Mouse (Mus musculus): ENCODE measurements around the gene Lrrc42. TPM values are rescaled to one million over a fixed set of nuclear protein-coding genes. Genes with fewer than 3 reads are reported as not detected.

Gene Lrrc42
- total RNA-seq (2015) (11.0 and 13.8 TPM in 2 replicates), total RNA-seq (2017) (6.5 and 7.0 TPM in 2 replicates)

- peak; percentile 87 for ATAC-seq (replicated peaks; ENCODE audit: poor library complexity)
Observed at GRCm38 (mm10) chr4:107253125-107254091, at the start of gene Lrrc42, which contains the start of gene Hspb11. Gene Lrrc42, minus strand, starts transcription at chr4:107253532. Gene Hspb11, plus strand, starts transcription at chr4:107253593.

DNA sequence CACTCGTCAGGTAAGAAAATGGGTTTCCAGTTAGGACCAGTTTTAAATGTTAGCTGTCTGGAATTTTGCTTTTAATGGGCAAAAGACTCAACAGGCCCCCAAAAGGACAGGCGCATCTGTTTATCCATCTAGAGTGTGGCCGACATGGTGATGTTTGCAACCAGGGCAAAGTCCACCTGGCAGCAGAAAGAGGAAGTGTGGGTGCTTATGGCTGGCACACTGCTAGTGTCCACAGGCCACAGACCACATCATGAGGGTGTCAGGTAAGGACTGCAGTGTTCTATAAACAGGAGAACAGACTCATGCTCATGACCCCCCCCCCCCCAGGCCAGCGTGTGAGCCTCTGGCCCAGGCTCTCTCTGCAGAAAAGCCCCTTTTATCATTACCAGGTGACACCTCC, 49.5 kb upstream of the Lrrc42 start:
- peak; percentile 65 for ATAC-seq (replicated peaks; ENCODE audit: poor library complexity)

DNA sequence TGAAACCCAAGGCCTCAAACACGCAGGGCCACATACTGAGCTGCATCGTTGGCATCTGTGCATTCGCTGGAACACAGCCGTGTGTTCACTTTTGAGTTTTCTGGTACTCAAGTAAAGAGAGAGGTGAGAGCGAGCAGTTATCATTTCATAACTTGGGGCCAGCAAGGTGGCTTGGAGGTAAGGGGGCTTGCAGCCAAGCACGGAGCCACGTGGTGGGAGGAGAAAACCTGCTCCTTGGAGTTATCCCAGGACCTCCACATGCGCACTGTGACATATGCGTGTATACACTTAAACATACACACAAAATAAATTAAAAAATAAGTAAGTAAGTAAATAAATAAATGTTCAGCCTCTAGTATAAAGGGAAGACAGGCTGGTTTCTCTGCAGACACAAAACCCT, 48.9 kb upstream of the Lrrc42 start:
- ATAC-seq (replicated peaks; ENCODE audit: poor library complexity) = no peak

DNA sequence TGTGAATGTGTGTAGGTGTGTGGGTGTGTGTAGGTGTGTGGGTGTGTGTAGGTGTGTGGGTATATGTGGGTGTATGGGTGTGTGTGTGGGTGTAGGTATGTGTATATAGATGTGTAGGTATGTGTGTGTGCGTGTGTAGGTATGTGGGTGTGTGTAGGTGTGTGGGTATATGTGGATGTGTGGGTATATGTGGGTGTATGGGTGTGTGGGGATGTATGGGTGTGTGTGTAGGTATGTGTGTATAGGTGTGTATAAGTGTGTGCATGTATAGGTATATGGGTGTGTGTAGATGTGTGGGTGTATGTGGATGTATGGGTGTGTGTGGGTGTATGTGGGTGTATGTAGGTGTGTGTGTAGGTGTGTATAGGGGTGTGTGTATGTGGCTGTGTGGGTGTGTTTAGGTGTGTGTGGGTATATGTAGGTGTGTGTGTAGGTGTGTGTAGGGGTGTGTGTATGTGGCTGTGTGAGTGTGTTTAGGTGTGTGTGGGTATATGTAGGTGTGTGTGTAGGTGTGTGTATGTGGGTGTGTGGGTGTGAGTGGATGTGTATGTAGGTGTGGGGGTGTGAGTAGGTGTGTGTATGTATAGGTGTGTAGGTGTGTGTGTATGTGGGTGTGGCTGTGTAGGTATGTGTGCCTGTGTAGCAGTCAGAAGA, 47.7 kb upstream of the Lrrc42 start:
- no peak for ATAC-seq (replicated peaks; ENCODE audit: poor library complexity)

DNA sequence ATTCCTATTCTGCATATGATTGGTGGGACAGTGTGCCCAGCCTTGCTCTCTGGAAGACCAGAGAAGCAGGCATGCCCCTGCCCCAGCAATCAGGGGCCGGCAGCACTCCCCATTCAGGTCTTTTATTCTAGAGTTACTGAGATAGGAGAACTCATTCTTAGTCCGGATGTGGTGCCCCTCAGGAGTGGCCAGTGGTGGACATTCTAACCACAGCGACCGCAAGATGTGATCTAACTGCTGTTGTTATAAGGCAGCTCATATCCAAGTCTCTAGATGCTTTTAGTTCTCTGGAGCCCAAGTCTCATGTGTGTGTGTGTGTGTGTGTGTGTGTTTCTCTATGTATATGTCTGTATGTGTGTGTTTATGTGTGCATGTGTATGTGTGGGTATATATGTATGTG, 47.0 kb upstream of the Lrrc42 start:
- no peak; the same call in 1 of the 2 replicates for ATAC-seq (replicated peaks; ENCODE audit: poor library complexity)

DNA sequence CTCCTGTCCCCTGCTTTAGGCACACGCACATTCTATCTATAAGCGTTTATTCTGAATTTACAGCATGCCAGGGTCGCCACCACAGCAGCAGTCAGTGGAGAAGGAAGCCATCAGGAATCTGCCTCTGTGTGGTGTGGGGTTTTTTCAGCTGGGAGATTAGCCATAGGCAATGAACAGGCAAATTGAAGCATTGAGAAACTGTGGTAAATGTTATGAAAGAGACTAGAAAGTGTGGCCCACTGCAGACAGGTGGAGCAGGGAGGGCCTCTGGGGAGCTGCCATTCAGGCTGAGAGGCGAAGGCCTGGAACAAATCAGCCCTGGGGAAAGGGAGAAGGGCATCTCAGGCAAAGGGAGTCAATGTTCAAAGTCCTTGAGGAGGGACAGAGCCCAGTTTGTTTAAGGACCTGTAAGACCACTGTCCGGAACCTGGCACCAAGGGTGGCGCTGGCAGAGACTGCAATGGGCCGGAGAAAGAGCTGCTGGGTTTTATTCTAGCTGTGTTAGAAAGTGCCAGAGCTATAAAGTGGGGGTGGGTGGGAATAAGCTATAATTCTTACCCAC, 46.5 kb upstream of the Lrrc42 start:
- ATAC-seq (replicated peaks; ENCODE audit: poor library complexity) = peak; percentile 59

GRCm38 (mm10) chr4:107298071-107298606, 44.8 kb upstream of the Lrrc42 start:
- ATAC-seq (replicated peaks; ENCODE audit: poor library complexity) = no peak

DNA sequence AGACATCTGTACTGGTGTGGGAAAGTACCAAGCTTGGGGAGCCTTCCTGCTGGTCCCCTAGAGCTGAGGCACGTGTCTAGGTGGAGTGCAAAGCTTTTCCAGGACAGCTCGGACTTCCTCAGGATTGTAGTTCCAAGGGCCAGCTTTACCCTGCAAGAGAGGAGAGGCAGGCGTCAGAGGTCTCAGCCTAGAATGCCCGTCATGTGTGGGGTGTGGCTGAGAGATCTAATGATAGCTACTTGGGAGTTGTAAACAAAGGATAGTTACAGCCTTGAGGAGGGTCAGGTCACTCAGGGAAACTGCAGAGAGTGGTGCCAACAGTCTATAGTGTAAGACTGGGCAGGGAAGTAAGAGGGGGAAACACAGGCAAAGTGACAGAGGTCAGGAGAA, 38.9 kb upstream of the Lrrc42 start:
- no peak for ATAC-seq (replicated peaks; ENCODE audit: poor library complexity)

- ATAC-seq (replicated peaks; ENCODE audit: poor library complexity) = no peak
Observed at GRCm38 (mm10) chr4:107291611-107292272, 38.4 kb upstream of the Lrrc42 start.

DNA sequence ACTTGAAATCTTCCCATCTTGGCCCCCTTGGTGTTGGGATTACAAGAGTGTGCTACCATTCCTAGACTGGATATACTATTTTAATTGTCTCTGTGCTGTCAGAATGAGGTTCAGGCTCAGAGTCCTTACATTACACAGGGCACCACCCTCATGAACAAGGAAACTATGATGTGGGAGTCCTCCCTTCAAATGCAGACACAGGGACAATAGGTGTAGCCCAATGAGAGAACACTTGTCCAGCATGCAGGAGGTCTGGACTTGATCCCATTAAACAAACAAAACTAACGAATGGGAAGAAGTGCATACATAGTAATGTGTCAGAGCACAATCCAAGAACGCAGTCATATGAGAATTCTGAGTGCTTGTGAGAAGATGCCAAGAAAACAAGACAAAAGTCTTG, 34.2 kb upstream of the Lrrc42 start:
- ATAC-seq (replicated peaks; ENCODE audit: poor library complexity) = no peak

- ATAC-seq (replicated peaks; ENCODE audit: poor library complexity) = no peak
Observed at GRCm38 (mm10) chr4:107286386-107286785, 33.1 kb upstream of the Lrrc42 start.

GRCm38 (mm10) chr4:107285446-107286200, 32.3 kb upstream of the Lrrc42 start:
- ATAC-seq (replicated peaks; ENCODE audit: poor library complexity) = peak; percentile 98

GRCm38 (mm10) chr4:107280843-107281475, 27.6 kb upstream of the Lrrc42 start:
- no peak for ATAC-seq (replicated peaks; ENCODE audit: poor library complexity)

- peak; percentile 68 for ATAC-seq (replicated peaks; ENCODE audit: poor library complexity)
Observed at GRCm38 (mm10) chr4:107278188-107278707, 24.9 kb upstream of the Lrrc42 start.

GRCm38 (mm10) chr4:107274511-107274910, 21.2 kb upstream of the Lrrc42 start:
- no peak for ATAC-seq (replicated peaks; ENCODE audit: poor library complexity)

DNA sequence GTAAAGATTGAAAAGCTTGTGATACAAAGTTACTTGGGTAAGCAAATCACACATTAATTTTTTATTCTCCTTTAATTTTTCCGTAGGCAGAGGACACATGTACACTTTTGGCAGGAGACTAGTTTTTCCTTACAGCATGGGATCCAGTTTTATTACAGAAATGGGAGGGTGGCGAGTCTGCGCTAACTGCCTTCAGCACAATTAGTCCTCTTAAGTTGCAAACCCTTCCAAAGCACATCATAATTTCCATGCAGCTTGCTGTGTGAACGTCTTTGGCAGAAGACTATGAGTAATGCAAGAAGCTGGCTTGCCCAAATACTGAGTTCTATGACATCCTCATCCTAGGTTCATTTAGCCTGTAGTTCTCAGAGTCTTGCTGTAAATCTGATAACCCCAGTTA, 20.4 kb upstream of the Lrrc42 start:
- ATAC-seq (replicated peaks; ENCODE audit: poor library complexity) = no peak

DNA sequence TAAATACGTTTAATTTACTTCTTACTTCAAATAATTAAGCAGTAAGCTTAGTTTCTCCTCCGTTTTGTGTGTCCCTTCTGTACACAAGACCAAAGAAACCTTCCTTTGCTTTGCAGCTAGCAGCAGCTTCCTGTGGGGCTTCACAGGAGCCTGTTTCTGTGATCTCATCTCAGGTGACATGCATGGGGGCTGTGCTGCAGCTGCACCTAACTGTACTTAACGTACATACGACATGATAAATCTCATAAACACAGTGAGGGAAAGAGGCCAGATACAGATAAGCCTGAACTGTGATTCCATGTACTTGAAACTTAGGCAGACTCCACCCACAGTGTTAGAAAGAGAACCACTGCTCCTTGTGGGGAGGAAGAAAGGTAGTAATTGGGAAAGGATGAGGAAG, 6.7 kb upstream of the Lrrc42 start:
- no peak for ATAC-seq (replicated peaks; ENCODE audit: poor library complexity)

DNA sequence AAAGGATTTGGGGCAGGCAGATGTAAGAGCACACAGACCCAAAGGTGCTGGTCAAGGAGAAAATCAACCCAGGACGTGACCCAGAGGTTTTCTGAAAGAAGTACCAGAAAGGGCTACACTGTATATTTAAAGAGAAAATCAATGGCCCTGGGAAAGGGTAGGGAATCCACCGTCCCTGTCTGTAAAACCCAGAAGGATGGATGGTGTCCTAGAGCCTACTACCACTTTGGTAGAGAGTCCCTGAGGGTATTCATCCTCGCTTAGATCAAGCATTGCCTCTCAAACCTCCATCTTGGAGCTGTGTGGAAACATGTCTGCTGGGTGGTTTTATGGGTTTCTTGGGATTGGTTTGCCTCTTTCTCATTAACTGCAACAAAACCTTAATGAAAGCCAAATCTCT, 1.1 kb upstream of the Lrrc42 start:
- no peak for ATAC-seq (replicated peaks; ENCODE audit: poor library complexity)

GRCm38 (mm10) chr4:107252522-107252921, 810 bp downstream of the Lrrc42 start:
- ATAC-seq (replicated peaks; ENCODE audit: poor library complexity) = no peak
